Mouse (Mus musculus): ENCODE measurements around the gene Aars2.

- TF ChIP-seq CTCF (IDR thresholded peaks at IDR 0.05; ENCODE audit: extremely low read depth, insufficient read length, insufficient replicate concordance, low read depth, low read length) (peak; percentile 85; the same call in 1 of the 2 replicates), POLR2A (IDR thresholded peaks at IDR 0.05; ENCODE audit: low read depth, low read length) (no peak)
Measured at GRCm38 (mm10) chr17:45551816-45552451, 45.3 kb downstream of the Aars2 start.

All from small intestine, adult 2 months (tissue).